Mouse (Mus musculus) cerebellum, adult 2 months (tissue): ENCODE results near the gene Olfr305.

Experiments
- CTCF ChIP-seq: fragments of 200-500 bp; IDR thresholded peaks from 2 replicates; pipeline ENCODE4 v1.5.1; 2011; ENCODE audit warnings: low read depth, mild to moderate bottlenecking, control low read depth, low read length, moderate library complexity, borderline replicate concordance; ENCODE audit not compliant: insufficient read depth
- POLR2A ChIP-seq: fragments of 200-500 bp; IDR thresholded peaks from 2 replicates; pipeline ENCODE4 v1.6.1; 2011; ENCODE audit warnings: low read length, control low read depth, borderline replicate concordance; ENCODE audit not compliant: insufficient read depth

- TF ChIP-seq CTCF (no peak), POLR2A (no peak)
Measured at GRCm38 (mm10) chr7:86344253-86344652, 22.5 kb downstream of the Olfr305 start.
